Mouse (Mus musculus) adrenal gland, adult 18-20 months (tissue): ENCODE results near the gene Dmgdh. TPM values are rescaled to one million over a fixed set of nuclear protein-coding genes. Genes with fewer than 3 reads are reported as not detected.

Experiments used
- DNase-seq, 2 experiments: peaks; one replicate each; pipeline ENCODE4 v3.0.0; 2021 to 2022; ENCODE audit warnings: low spot score in 2 of 2
- total RNA-seq, 2 experiments: library from RNA; stranded (reverse); gene quantifications; 1 replicate in 1 of 2; 2 replicates in 1 of 2; pipeline ENCODE4 v1.2.3; 2021

Gene Dmgdh
- total RNA-seq, 2 experiments from 2014 or later, result 0.17 TPM; not detected in 1

DNA sequence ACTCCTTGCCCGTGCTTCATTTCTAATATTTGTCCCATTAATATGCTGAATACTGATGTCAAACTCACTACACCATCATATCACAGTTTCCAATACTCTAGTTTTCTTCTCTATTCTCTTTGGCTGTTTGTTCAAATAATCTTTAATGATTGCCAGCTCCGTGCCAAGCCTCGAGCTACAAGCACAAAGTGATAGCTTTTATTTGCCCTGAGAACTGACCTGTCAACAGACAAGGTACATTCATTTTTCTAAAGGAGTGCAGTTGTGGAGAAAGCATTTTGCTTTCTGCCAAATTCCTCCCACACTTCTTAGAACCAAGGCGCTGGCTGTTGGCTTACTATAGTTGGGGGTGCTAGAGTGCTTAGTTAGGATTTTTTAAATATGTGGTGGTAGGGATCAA lies 33.0 kb downstream of the Dmgdh start:
- DNase-seq, result no peak

DNA sequence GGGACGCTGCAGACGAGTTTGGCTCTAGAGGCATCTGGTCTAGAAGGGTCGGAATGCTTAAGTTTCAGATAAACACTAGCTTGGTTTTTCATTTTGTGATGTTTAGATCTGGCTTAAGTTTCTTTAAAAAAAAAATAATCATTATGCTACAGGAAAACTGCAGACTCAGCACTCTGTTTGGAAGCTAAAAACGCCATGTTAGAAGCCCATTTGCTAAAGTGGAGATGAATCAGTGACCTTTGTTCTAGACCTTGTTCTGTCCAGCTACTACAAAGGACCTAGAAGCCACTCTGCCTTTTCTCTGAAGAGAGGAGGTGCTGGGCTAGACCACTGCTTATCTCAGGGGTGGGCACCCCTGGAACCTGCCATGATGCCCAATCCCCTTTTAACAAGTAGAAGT lies 36.1 kb downstream of the Dmgdh start:
- no peak for DNase-seq

DNA sequence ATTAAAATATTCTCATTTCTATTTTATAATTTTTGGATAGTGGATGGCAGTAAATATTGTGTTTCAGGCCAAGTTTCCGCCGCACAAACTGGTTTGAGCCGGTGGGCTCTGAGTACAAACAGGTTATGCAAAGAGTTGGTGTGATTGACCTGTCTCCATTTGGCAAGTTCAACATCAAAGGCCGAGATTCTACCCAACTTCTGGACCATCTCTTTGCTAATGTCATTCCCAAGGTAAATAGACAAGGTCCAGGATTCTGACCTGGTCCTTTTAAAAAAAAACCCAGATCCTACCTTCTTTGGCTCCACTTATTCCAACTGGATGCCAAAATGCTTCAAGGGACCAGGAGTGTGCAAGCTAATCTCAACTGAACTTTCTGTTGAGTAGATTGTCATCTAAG lies 37.0 kb downstream of the Dmgdh start:
- no peak for DNase-seq

DNA sequence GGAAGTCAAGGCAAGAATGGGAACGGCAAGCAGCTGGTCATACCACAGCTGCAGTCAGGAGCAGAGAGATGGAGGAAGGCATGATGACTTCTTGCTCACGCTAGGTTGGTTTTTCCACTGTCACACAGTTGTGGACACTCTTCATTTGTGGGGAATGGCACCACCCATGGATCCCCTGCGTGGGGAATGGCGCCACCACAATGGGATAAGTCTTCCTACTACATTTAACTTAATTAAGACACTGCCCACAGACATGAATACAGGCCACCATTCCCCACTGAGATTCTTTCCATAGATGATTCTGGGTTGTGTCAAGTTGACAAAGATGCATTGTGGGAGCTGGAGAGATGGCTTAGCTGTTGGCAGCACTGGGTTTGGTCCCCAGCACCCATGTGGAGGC lies 38.1 kb downstream of the Dmgdh start:
- no peak for DNase-seq

DNA sequence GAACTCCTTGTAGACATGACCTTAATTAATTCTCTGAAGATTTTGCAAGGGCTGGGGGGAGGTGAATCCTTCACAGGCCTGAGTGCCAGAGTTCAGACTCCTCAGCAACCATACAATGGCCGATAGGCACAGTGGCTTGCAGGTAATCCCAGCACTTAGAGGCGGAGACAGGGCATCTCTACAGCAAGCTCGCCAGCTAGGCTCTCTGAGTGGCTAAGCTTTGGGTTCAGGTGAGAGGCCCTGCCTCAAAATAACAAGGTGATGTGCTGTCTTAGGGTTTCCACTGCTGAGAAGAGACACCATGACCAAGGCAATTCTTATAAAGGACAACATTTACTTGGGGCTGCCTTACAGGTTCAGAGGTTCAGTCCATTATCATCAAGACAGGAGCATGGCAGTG lies 39.6 kb downstream of the Dmgdh start:
- DNase-seq, result no peak

DNA sequence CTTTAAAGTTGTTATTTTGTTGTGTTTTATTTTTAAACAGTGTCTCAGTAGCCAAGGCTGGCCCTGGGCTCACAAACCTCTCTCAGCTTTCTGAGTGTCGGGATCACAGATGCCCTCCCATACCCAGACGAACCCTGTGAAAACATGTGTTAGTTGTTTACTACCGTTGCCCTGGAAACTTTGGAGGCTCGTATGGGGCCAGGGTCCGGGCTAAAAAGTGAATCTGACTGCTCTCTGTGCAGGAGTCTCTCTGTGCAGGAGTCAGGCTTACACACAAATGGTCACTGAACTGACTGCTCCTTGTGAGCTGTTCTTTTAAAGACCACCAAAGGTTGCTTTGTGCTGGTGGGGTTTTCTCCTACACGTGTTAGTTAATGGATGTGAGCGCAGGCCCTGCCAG lies 42.9 kb downstream of the Dmgdh start:
- no peak for DNase-seq

DNA sequence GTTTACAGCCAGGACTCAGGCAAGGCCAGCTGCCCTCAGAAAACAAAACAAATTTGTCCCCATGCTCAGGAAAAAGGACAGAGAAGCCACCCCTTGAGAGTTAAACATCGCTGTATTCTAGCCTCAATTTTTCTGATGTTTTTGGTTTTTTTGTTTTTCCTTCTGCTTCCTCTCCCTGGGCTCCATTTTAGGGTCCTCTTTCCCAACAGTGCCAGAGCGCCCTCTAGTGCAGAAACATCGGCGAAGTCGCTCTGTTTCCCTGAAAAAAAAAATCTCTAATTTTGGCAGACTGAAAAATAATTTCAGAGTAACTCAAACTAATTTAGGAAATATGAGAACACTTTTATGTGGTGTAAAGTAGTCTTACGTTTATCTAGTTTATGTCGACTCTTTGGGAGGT lies 44.7 kb downstream of the Dmgdh start:
- DNase-seq, result peak; percentile 59 to 65

DNA sequence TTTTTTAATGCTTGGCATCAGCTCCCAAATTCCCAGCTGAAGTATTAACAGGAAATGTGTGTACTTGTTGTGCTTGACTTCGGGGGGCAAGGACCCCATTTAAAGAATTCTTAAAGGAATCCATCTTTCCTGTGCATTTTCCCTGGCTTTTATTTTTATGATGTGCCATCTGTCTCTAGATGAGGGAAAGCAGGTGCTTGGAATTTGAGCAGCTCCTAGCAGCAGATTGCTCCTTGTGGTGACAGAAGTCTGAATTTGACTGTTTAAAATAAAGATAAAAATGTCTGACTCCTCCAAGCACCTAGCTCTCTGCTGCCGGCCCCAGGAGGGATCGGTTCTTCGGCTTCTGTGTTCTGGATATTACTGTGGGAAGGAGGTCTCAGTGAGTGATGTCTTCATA lies 47.7 kb downstream of the Dmgdh start:
- DNase-seq, result no peak

DNA sequence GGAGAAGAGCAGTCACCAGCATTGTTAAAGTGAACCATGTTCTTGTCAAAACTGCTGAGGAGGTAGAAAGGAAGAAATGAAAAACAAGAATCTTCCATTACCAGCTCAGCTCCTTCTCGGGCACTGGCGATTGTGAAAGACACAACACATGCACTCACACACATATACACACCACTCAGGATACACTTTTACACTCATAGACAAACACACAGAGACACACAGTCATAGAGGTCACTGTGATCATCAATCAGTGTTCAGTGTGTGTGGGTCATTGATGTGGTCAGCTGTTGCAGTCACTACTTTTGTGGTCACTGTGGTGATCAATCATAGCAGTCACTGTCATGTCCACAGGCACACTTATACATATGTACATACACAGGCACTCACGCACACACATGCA lies 49.2 kb downstream of the Dmgdh start:
- DNase-seq, result no peak

DNA sequence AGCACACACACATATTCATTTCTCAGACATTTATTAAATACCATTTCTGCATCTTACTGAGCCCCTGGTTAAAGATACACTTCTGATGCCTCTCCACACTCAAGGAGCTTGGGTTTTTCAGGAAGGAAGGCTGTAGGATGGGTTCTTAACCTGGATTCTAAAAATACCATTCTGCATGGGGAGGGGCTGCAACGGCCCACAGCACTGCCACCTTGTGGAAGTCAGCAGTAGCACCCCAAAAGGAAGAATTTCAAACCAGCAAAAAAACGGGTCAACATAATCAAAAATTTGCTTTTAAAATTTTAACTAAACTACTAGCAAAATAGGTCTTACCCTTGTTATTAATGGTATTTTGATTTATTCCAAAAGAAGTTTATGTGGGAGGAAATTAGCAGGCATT lies 50.0 kb downstream of the Dmgdh start:
- DNase-seq, result no peak

DNA sequence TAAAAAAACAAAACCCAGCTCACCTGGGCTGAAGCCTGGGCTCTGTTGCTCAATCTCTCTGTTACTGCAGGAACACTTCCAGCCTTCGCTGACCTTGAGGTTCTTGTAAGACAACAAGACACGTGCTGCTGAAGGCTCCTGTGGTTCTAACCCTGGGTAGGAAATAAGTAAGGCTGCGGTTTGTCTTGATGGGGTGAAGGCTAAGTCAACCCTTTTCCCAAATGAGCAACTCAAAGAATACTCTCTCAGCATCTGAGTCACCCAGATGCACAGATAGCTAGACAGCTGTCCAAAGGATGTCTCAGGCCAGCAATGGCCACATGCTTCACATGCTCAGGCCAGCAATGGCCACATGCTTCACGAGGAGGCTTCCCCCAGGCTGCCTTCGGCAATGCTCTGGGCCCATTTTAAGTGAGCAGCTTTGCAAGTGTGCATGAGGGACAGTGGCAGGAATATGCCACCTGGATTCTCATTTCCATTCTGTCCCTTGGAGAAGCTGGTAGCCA lies 61.0 kb downstream of the Dmgdh start:
- no peak for DNase-seq

DNA sequence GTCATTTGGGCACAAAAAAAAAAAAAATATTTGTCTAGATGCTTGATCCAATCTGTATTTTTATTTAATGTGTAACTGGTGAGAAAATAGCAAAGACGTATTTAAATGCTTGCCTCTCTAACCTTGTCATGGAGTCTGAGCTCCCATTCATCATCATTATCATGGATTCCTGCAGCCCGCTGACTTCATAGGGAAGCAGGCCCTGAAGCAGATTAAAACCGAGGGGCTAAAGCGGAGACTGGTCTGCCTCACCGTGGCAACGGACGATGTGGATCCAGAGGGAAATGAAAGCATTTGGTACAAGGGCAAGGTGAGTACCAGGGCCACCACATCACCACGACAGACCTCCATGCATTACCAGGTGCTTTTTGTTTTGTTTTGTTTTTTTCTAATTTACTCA lies 69.9 kb downstream of the Dmgdh start:
- no peak for DNase-seq

DNA sequence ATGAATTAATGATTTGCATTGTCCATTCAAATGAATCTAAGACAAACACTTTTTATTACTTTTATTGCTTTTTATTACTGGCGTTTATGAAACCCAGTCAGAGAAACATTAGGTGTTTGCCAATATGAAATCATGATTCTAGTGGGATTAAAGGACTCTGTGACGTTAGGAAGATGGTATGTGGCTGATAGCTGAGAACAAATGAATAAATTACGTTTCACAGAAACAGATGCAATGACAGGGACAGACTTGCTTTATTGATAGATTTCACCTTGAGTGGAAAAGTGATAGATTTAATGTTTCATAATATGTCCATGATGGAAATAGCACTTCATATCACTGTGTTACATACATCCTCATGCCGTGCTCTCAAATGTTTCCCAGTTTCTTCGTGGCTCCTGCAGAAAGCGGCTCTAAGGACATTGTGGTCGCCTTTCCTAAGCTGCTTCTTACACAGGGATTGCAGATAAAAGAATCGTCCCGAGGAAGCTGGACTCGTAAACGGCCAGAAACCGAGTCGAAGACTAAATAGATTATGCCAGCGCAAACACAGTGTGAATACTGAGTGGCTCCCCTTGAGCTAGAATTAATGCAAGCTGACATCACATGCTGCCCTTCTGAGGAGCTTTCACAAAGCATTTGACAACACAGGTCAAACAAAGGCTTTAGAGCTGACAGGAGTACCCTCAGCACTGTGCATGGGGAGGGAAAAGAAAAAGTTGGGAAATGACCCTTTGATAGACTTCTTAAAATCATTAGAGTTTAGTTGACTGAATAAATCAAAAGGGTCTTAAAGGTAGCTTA lies 78.6 kb downstream of the Dmgdh start:
- DNase-seq, result no peak

DNA sequence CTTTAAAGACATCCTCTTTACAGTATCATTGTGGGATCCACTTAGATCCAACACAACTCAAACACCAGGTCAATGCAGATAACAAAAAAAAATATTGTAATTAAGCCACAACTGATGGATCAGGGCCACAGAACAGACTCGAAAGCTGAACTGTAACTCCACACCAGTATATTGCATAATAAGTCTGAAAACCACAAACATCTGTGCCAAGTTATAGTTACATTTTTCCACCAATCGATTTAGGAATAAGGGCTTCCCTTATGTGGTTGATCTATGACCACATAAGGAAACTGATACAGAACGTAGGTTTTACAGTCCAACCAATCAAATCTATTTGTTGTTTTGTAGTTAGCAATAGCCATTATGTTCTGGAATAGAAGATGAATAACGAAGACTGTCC lies 80.9 kb downstream of the Dmgdh start:
- no peak for DNase-seq

DNA sequence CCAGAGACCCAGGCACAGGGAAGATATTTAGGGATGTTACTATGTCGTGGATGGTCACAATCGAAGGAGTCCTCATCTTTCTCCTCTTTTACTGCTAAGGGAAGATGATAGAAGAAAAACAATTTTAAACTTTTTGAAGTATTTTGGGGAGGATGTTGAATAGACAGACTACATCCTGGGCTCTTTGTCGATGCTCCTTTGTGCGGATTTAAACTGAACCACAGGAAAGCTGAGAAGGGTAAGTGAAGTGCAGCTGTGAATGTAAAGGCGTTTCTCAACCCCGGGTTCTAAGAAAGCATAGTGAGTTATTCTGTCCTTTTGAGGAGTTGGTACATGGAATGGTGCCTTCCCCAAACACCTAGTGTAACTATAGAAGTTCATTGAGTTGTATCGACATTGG lies 82.4 kb downstream of the Dmgdh start:
- no peak for DNase-seq

DNA sequence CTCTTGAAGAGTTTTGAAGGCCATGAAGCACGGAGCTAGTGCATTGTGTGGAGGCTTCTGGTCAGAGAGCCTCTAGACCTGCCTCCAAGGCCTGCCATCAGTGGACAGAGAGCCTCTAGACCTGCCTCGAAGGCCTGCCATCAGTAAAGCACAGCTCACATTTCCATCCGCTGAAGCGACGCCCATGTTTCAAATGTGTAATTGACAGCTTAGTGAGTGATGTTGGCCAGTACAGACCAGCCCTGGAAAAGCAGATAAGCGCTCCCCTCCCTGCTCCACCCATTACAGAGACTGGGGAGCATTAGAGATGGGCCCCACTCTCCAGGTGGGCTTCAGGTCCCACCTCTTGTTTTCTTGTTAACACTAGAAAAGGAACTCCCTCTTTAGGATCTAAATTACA lies 83.3 kb downstream of the Dmgdh start:
- DNase-seq, result no peak

DNA sequence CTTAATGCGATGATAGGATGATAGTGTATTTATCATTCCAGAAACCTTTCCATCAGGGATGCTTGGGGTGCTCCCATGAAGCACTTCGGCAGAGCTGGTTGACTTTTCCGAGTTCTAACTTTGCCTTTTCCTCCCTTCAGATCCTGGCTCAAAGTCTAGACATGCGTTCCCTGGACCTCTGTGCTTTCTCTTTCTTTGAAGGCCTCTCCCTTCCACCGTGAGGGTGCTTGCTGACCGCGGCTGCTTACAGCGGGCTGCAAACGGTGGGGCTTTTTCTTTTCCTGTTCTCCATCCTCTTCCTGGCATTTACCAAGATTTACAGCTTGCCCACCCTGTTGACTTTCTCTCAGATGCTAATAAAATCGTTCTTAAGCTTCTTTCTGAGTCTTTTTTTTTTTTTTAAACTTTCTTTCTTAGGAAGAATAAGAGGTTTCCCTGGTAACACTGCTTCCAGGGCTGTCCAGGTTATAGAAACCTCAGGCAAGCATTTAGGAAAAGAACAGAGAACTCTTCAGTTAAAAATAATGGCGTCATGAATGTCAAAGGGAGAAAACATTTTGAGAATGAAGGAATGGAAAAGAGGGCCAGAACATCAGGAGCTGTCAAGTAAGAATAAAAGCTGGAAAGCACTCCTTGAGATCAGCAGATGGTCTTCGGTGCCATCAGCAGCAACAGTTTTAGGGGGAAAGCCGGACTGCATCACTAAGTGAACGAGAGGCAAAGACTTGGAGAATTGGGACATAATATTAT lies 84.1 kb downstream of the Dmgdh start:
- DNase-seq, result no peak

DNA sequence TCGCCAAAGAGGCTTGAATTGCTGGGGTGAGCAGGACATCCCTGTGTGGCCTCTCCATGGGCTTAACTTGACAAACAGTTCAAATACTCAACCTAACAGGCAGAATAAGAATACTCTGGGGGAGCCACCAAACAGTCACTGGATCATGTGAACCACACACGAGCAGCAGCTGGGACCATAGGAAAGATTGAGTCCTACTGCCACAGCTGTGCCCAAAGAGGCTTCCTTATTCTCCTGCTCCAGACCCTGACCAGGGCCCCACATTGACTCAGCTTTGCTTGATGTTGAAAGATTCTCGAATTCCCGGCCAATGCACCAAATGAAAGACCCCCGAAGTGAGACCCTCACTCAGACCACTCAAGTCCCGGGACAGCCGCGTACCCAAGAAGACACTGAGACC lies 87.6 kb downstream of the Dmgdh start:
- no peak for DNase-seq

DNA sequence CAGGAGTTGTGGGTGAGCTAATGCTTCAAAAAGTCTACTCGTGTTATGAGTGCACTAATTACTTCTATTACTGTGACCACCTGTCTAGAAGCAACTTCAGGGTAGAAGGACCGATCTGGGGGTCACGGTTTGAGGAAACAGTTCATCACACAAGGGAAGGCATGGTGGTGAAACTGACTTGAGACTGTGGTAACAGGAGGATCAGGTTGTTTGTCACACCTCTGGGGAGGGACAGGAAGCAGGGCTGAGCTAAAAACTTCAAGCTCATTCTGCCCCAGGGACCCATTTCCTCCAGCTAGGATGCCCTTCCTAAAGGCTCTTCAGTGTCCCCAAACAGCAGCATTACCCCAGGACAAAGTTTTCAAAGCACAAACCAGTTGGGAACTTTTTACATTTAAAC lies 88.6 kb downstream of the Dmgdh start:
- no peak for DNase-seq

DNA sequence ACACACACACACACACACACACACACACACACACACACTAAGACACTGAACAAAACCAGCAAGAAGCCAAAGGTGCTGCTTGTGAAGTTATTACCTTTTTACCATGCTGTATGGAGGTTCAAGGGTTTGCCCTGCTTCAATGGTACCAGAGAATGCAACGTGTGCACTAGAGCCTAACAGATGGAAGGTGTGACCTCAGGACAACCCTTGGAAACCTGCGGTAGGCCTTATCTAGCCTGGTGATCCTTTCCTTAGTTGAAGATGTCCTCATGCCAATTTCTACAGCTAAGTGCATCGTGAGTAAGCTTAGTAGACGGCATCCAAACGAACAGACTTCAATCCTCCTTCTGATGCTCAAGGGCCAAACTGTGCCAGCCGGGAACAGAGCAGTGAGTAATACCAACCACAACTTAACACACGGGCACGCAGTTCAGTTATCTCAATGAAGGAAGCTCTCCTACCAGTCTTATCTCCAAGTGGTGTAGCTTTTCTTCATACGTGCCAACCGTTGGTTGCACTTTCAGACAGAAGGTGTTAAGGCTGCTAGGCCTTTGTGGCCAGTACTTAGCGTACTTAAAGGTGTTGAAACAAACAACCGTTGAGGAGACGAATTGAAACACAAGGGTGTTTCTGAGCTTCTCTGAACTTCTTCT lies 90.2 kb downstream of the Dmgdh start:
- DNase-seq, result no peak

DNA sequence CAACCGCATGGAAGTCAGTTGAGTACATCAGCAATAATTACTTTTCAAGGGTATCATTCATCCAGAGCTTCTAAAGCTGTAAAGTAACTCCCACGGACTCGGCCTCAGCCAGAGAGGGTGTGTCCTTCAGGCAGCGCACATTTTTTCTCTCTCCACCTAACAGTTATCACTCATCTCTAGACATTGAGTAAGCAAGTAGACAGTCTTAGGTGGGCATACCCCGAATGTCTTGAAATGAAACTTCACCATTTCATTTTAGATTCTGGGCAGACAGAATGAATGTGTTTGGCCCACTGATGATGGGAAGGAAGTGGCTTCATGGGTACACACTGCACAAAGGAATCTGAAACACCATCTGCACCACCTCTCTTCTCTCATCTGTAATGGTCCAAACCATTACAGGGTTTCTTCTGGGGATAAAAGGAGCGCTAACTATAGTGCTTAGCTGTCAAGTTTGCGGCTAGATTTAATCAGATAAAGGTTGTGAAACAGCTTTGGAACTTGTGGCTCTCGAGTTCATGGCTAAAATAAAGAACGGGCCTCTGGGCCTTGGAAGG lies 96.9 kb downstream of the Dmgdh start:
- DNase-seq, result no peak
